Mouse (Mus musculus) intestine, postnatal 0 days (tissue): ENCODE measurements at regions not wholly inside any gene's neighbourhood (a gene's known extent, or its start where the extent isn't known, plus 50 kb on each side); places are given as distances from the start of the nearest gene placed in this dataset.
"Not testable (repeated sequence)": the region's sequence is repeated elsewhere in the genome, so short reads cannot be mapped to it uniquely, and the experiment has no call there.

Experiments used
- ATAC-seq: fragments of 200-750 bp; cut with Nextera tagmentation; 2 replicates; pipeline ENCODE4 v1.8.0; 2017; ENCODE audit warnings: mild to moderate bottlenecking, moderate TSS enrichment, moderate library complexity
- H3K27ac ChIP-seq: fragments of 300-500 bp; sonication (generic); 2 replicates; pipeline ENCODE4 v1.5.1; 2014; ENCODE audit warnings: mild to moderate bottlenecking, low read depth, low read length, moderate library complexity
- H3K27me3 ChIP-seq: fragments of 300-500 bp; sonication (generic); replicated peaks from 2 replicates; pipeline ENCODE4 v1.6.1; 2014; ENCODE audit warnings: low read length, mixed read lengths; ENCODE audit not compliant: control insufficient read depth, insufficient read depth
- H3K36me3 ChIP-seq: fragments of 300-500 bp; sonication (generic); 2 replicates; pipeline ENCODE4 v1.6.1; 2014; ENCODE audit warnings: mild to moderate bottlenecking, moderate library complexity; ENCODE audit not compliant: control insufficient read depth, insufficient read depth
- H3K4me1 ChIP-seq: fragments of 300-500 bp; sonication (generic); replicated peaks from 2 replicates; pipeline ENCODE4 v1.6.1; 2014; ENCODE audit warnings: antibody characterized with exemption, low read length, mixed read lengths; ENCODE audit not compliant: control insufficient read depth, insufficient read depth
- H3K4me2 ChIP-seq: fragments of 300-500 bp; sonication (generic); replicated peaks from 2 replicates; pipeline ENCODE4 v1.6.1; 2014; ENCODE audit warnings: low read depth, mild to moderate bottlenecking, moderate library complexity
- H3K4me3 ChIP-seq: fragments of 300-500 bp; sonication (generic); 2 replicates; pipeline ENCODE4 v1.5.1; 2014; ENCODE audit warnings: low read depth, low read length
- H3K9ac ChIP-seq: fragments of 300-500 bp; sonication (generic); 2 replicates; pipeline ENCODE4 v1.6.1; 2014; ENCODE audit warnings: mild to moderate bottlenecking, low read depth, low read length
- H3K9me3 ChIP-seq: fragments of 300-500 bp; sonication (generic); 2 replicates; pipeline ENCODE4 v1.6.1; 2016; ENCODE audit warnings: mixed run types; ENCODE audit not compliant: control insufficient read depth
- CTCF ChIP-seq: sonication (generic); IDR thresholded peaks from 2 replicates; pipeline ENCODE4 v1.5.1; 2016; ENCODE audit warnings: low read depth, mild to moderate bottlenecking, control low read depth, antibody characterized with exemption, moderate library complexity
- WGBS: fragments of 180-500 bp; shearing (Covaris S2); extraction: QIAGEN DNeasy Blood & Tissue Kit; methylation state at CpG from one replicate; pipeline ENCODE4 v1.1.7; 2014; 5-methylcytosine and 5-hydroxymethylcytosine counted together

DNA sequence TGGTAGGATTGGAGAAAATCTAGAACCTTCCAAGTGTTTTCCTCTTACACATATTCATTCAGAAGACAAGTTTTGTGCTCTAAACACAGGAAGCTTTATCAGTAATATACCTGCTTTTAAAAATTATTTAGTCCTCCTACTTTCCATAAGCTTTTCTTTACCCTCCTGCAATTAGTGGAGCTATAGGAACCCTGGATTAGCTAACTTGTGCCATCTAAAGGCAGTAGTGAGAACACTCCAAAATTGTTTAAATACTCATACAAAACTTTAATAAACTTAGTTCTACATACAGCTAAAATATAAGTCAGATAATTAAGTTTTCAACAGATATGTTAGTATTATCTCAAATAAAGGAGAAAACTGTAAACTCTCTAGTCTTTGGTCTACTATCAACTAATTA, 89.7 kb upstream of the Pnpt1 start:
- ATAC-seq = no peak
- TF ChIP-seq CTCF = peak; percentile 59
- H3K27me3 ChIP-seq = no peaks in the 10 kb centered on the region
- no peaks in the 10 kb centered on the region for H3K9me3 ChIP-seq
- no peaks in the 10 kb centered on the region for H3K36me3 ChIP-seq
- H3K4me1 ChIP-seq = no peaks in the 10 kb centered on the region
- H3K4me2 ChIP-seq = no peak overlapping the region
- no peak overlapping the region for H3K27ac ChIP-seq
- no peak overlapping the region for H3K4me3 ChIP-seq
- no peak overlapping the region for H3K9ac ChIP-seq

- H3K9me3 ChIP-seq, H3K4me3 ChIP-seq, ATAC-seq, H3K9ac ChIP-seq, H3K4me2 ChIP-seq, H3K27me3 ChIP-seq, H3K27ac ChIP-seq, H3K36me3 ChIP-seq, H3K4me1 ChIP-seq: not testable (repeated sequence)
- 20% methylated on average over 1 of the region's 1 CpGs for WGBS
Observed at GRCm38 (mm10) chr11:29047985-29048610, 82.4 kb upstream of the Pnpt1 start.

- H3K4me2 ChIP-seq = no peak overlapping the region
- H3K4me1 ChIP-seq = no peaks in the 10 kb centered on the region
- H3K9me3 ChIP-seq = no peaks in the 10 kb centered on the region
- no peaks in the 10 kb centered on the region for H3K27me3 ChIP-seq
- TF ChIP-seq CTCF = no peak
- WGBS = 68% methylated on average over 2 of the region's 2 CpGs
- no peak overlapping the region for H3K9ac ChIP-seq
- no peaks in the 10 kb centered on the region for H3K36me3 ChIP-seq
- no peak overlapping the region for H3K27ac ChIP-seq
- no peak overlapping the region for H3K4me3 ChIP-seq
- no peak for ATAC-seq
Observed at GRCm38 (mm10) chr11:29052625-29053024, 77.9 kb upstream of the Pnpt1 start.

DNA sequence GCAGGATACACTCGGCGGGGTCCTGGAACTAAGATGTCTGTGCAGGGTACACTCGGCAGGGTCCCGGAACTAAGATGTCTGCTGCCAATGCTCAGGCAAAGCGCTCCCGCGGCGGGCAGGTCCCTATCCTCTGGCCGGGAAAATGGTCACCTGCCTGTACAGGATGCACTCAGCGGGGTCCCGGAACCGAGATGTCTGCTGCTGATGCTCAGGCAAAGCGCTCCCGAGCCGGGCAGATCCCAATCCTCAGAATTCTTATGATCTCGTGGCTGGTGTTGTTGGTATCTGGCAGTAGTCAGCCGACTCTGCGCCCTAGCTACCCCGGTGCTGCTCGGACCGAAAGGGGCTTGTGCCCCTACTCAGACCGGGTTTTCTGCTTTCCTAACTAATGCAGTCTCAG, 61.0 kb upstream of the Pnpt1 start:
- H3K4me1 ChIP-seq, H3K4me2 ChIP-seq, ATAC-seq, H3K9ac ChIP-seq, H3K9me3 ChIP-seq, H3K27me3 ChIP-seq, H3K27ac ChIP-seq, H3K36me3 ChIP-seq, H3K4me3 ChIP-seq: not testable (repeated sequence)
- 86% methylated on average over 21 of the region's 22 CpGs for WGBS

DNA sequence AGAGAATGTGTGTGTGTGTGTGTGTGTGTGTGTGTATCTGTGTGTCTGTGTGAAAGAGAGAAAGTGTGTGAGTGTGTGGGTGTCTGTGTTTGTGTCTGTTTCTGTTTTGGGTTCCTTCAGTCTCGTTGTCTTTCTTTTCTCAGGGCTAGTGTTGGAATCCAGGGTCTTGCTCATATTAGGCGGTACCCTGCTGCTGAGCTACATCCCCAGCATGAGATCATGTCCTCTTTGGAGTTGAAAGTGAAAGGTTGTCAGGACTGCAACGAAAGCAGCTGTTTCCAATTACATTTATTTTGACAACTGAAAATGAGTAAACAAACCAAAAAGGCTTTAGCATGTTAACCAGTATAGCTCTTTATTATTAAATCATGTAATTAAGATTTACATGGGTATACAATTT, 58.3 kb upstream of the Pnpt1 start:
- H3K9me3 ChIP-seq = no peaks in the 10 kb centered on the region
- H3K4me3 ChIP-seq = no peak overlapping the region
- H3K27me3 ChIP-seq = no peaks in the 10 kb centered on the region
- H3K36me3 ChIP-seq = no peaks in the 10 kb centered on the region
- H3K27ac ChIP-seq = no peak overlapping the region
- no peaks in the 10 kb centered on the region for H3K4me1 ChIP-seq
- WGBS = 54% methylated on average over 3 of the region's 3 CpGs
- no peak for ATAC-seq
- H3K9ac ChIP-seq = no peak overlapping the region
- no peak overlapping the region for H3K4me2 ChIP-seq
- no peak for TF ChIP-seq CTCF
